Mouse (Mus musculus) midbrain, postnatal 0 days (tissue): Measurements from ENCODE around the gene Gnl3l. TPM values are rescaled to one million over a fixed set of nuclear protein-coding genes. Genes with fewer than 3 reads are reported as not detected.
A peak's percentile ranks its signal among the peaks of the same experiment; 100 is the strongest.

ENCODE experiments used
- ATAC-seq: fragments of 200-750 bp; cut with Nextera tagmentation; 2 replicates; pipeline ENCODE4 v1.8.0; 2017; ENCODE audit warnings: moderate number of reproducible peaks, mild to moderate bottlenecking, moderate TSS enrichment, moderate library complexity; ENCODE audit not compliant: low FRiP score
- DNase-seq: peaks from one replicate; pipeline ENCODE4 v3.0.0-alpha.2; 2015; ENCODE audit warnings: low spot score
- H3K27ac ChIP-seq: fragments of 300-500 bp; sonication (generic); 2 replicates; pipeline ENCODE4 v1.5.1; 2014; ENCODE audit warnings: low read depth, mild to moderate bottlenecking, low read length, mixed read lengths
- H3K27me3 ChIP-seq: fragments of 300-500 bp; sonication (generic); 2 replicates; pipeline ENCODE4 v1.6.1; 2014; ENCODE audit warnings: low read length, control low read depth, mixed read lengths; ENCODE audit not compliant: insufficient read depth
- H3K36me3 ChIP-seq: fragments of 300-500 bp; sonication (generic); 2 replicates; pipeline ENCODE4 v1.6.1; 2014; ENCODE audit warnings: low read length, control low read depth, mixed read lengths; ENCODE audit not compliant: insufficient read depth
- H3K4me1 ChIP-seq: fragments of 300-500 bp; sonication (generic); 2 replicates; pipeline ENCODE4 v1.6.1; 2014; ENCODE audit warnings: mild to moderate bottlenecking, control low read depth, antibody characterized with exemption, low read length, mixed read lengths; ENCODE audit not compliant: insufficient read depth
- H3K4me2 ChIP-seq: fragments of 300-500 bp; sonication (generic); 2 replicates; pipeline ENCODE4 v1.6.1; 2014; ENCODE audit warnings: low read depth, mild to moderate bottlenecking, low read length, mixed read lengths; ENCODE audit not compliant: poor library complexity, severe bottlenecking
- H3K4me3 ChIP-seq: fragments of 300-500 bp; sonication (generic); 2 replicates; pipeline ENCODE4 v1.5.1; 2014; ENCODE audit warnings: low read depth, mild to moderate bottlenecking, low read length, moderate library complexity
- H3K9ac ChIP-seq: fragments of 300-500 bp; sonication (generic); replicated peaks from 2 replicates; pipeline ENCODE4 v1.6.1; 2014; ENCODE audit warnings: mild to moderate bottlenecking, low read length, moderate library complexity, mixed read lengths; ENCODE audit not compliant: poor library complexity, severe bottlenecking
- H3K9me3 ChIP-seq: fragments of 300-500 bp; sonication (generic); 2 replicates; pipeline ENCODE4 v1.6.1; 2016; ENCODE audit warnings: low read length, control low read depth
- CTCF ChIP-seq: IDR thresholded peaks from 2 replicates; pipeline ENCODE4 v1.5.1; 2016; ENCODE audit warnings: antibody characterized with exemption, mild to moderate bottlenecking
- WGBS: fragments of 180-500 bp; shearing (Covaris S2); extraction: QIAGEN DNeasy Blood & Tissue Kit; methylation state at CpG from one replicate; pipeline ENCODE4 v1.1.7; 2014; 5-methylcytosine and 5-hydroxymethylcytosine counted together
- polyA plus RNA-seq: library from polyadenylated mRNA; unstranded; fragments of >200 nt; fragmentation: Nextera tagmentation; extraction: Ambion mirVana; gene quantifications from 2 replicates; pipeline ENCODE4 v1.2.1, GENCODE M21; 2015
- total RNA-seq: library from RNA; depleted of rRNA; stranded (reverse); fragments of >200 nt; gene quantifications from 2 replicates; pipeline ENCODE4 v1.2.3, GENCODE M21; 2014

Gene Gnl3l
- total and polyA plus RNA-seq, 2 experiments from 2014 or later: 118 to 170 TPM

DNA sequence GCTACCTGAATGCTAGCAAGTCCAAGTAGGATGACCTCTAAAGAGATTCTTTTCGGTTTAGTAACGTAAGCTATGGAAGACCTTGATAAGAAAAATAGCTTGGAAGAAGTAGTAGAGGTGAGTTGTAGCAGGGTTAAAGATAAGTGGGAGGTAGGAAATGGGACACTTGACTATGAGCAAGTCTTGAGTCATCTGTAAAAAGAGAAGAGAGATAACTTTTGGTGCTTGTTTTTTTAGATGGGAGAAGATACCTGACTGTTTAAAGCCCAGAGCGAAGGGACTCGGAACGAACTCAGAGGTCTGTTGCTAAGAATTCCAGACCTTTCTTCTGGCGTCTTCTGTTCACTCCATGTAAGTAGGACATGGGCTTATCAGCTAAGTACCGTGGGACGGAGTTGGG, 28.7 kb upstream of the Gnl3l start, which contains the start of gene Fgd1:
Gene Fgd1 (plus strand): TSS at position 301 of the 400 bp plus-strand sequence.
- Histone ChIP-seq H3K36me3 (no peaks in the 10 kb centered on the region), H3K27me3 (no peaks in the 10 kb centered on the region), H3K4me2 (peak within 1 kb of the TSS; percentile 66), H3K4me3 (peak within 1 kb of the TSS; percentile 61), H3K9ac (peak within 1 kb of the TSS; percentile 79), H3K27ac (peak within 1 kb of the TSS; percentile 89), H3K4me1 (no peaks in the 10 kb centered on the region; the same call in 1 of the 2 replicates), H3K9me3 (no peaks in the 10 kb centered on the region)
- ATAC-seq (no peak), DNase-seq (no peak)
- 96% methylated on average over 8 of the region's 8 CpGs for WGBS
- TF ChIP-seq CTCF: no peak

DNA sequence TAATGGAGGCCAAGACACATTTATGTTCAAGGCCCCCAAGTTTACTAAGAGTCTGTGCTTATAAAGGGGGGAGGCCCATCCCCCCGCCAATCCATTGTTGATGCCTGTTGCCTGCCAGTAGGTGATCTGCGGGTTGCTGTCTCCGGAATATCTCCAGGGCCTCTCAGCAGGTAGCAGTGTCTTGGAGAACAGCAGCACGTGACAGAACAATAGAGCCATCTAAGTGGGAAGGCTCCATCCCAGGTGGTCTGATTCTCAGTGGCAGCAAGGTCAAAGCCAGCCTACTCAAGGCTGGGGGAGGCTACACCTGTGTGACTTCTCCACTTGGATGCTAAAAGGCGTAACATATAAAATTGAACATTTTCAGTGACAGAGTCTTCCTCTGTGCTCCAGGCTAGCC, 24.1 kb upstream of the Gnl3l start:
- TF ChIP-seq CTCF: no peak
- Histone ChIP-seq H3K4me1 (no peaks in the 10 kb centered on the region), H3K27me3 (no peaks in the 10 kb centered on the region), H3K27ac (no peak overlapping the region), H3K9ac (no peak overlapping the region), H3K36me3 (no peaks in the 10 kb centered on the region), H3K4me2 (no peak overlapping the region), H3K9me3 (no peaks in the 10 kb centered on the region), H3K4me3 (no peak overlapping the region)
- ATAC-seq (no peak), DNase-seq (no peak)
- WGBS: 49% methylated on average over 5 of the region's 5 CpGs

DNA sequence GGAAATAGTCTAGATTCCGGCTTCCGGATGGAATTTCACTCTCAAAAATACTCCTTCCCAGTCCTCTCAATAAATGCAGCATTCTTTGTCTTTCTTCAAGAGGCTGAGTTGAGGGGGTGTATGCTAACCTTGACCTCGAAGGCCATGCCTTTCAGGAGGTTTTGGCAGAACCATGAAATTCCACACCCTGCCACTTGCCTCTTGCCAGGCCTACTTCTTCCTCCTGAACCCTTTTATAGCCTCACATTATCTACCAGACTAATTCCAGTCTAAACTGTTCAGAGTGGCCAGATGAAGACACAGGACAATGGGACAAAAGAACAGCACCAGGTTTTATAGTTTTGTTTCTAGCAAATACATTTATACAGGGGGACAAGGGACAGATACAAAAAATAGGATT, 14.3 kb upstream of the Gnl3l start:
- DNase-seq (no peak), ATAC-seq (no peak)
- no peaks in the 10 kb centered on the region for H3K9me3 ChIP-seq
- H3K4me3 ChIP-seq: no peak overlapping the region
- no peak overlapping the region for H3K4me2 ChIP-seq
- whole genome bisulfite sequencing: 79% methylated on average over 3 of the region's 3 CpGs
- TF ChIP-seq CTCF: no peak
- H3K36me3 ChIP-seq: no peaks in the 10 kb centered on the region
- no peak overlapping the region for H3K27ac ChIP-seq
- no peaks in the 10 kb centered on the region for H3K4me1 ChIP-seq
- H3K9ac ChIP-seq: no peak overlapping the region
- H3K27me3 ChIP-seq: no peaks in the 10 kb centered on the region

DNA sequence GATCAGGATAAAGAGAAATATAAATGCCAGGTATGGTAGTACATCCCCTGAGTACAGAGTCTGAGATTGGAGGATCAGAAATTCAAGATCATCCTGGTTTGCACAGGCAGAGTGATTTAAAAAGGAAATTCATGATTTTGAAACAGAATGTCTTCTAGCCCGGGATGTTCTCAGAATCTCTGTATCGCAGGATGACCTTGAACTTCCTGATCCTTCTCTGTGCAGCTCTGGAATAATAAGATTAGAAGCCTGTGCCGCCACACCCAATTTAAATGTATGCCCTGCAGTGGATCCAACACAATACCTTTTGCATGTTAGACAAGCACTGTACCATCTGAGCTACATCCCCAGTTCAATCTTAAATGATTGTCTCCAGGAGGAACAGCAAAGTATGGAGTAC, 1.7 kb upstream of the Gnl3l start:
- H3K36me3 ChIP-seq: no peaks in the 10 kb centered on the region
- H3K4me2 ChIP-seq: peak overlapping the region; percentile 47
- TF ChIP-seq CTCF: no peak
- no peaks in the 10 kb centered on the region for H3K27me3 ChIP-seq
- no peaks in the 10 kb centered on the region for H3K4me1 ChIP-seq
- DNase-seq (no peak), ATAC-seq (no peak)
- no peak overlapping the region for H3K9ac ChIP-seq
- H3K27ac ChIP-seq: peak overlapping the region; percentile 75
- H3K9me3 ChIP-seq: no peaks in the 10 kb centered on the region
- H3K4me3 ChIP-seq: 0 out of 2 replicates have a peak overlapping the region, but pooled peaks have one; percentile 41
- 58% methylated on average over 3 of the region's 3 CpGs for WGBS

DNA sequence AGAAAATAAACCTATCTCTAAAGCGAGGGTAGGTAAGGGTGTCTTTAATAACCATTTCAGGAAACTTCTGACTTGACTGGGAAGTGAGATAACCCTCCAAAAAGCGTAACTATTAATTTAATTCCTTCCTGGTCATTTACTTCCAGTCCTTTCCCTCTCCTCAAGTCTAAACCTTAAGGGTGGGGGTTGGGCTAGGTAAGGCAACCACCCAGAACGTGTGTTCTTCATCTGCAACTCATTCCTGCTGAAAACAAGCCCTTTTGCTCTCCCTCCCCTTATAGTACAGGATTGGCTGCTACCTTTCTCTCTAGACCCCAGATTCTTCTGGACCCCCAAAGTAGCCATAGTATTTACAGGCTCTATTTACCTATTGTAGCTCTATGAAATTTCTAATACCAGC, 775 bp upstream of the Gnl3l start:
- DNase-seq: peak; percentile 27

DNA sequence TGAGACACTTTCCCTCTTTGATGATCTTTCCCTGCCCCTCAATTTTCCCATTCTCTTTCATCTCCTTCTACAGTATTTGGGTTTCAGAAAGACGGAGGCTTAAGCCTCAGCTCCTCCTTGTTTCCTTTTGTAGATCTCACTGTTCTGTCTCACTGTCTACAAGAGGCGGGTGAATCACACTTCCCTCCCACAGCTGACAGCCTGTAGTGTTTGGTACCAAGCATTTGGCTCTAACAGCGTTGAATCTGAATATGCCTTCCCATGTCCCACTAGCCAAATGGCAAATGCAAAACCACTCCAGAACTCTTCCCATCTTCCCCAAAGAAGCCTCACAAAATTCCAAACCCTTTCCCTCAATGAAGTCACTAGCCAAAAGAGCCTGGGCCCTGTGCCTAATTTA, 20.3 kb downstream of the Gnl3l start:
- WGBS: 85% methylated on average over 3 of the region's 3 CpGs
- no peaks in the 10 kb centered on the region for H3K9me3 ChIP-seq
- ATAC-seq: no peak
- H3K4me2 ChIP-seq: no peak overlapping the region
- H3K4me3 ChIP-seq: no peak overlapping the region
- H3K27ac ChIP-seq: no peak overlapping the region
- H3K27me3 ChIP-seq: no peaks in the 10 kb centered on the region
- H3K9ac ChIP-seq: no peak overlapping the region
- H3K4me1 ChIP-seq: no peaks in the 10 kb centered on the region
- H3K36me3 ChIP-seq: peaks cover 12% of the 10 kb centered on the region; the same call in 1 of the 2 replicates
- TF ChIP-seq CTCF: no peak
- no peak for DNase-seq

More for the DNA sequence above, 775 bp upstream of the Gnl3l start:
- H3K27me3 ChIP-seq: no peaks in the 10 kb centered on the region
- peak overlapping the region; percentile 20 for H3K9ac ChIP-seq
- H3K27ac ChIP-seq: peak overlapping the region; percentile 75
- no peaks in the 10 kb centered on the region for H3K36me3 ChIP-seq
- H3K4me3 ChIP-seq: peak overlapping the region; percentile 41
- 6% methylated on average over 3 of the region's 3 CpGs for WGBS
- H3K9me3 ChIP-seq: no peaks in the 10 kb centered on the region
- no peaks in the 10 kb centered on the region for H3K4me1 ChIP-seq
- no peak for TF ChIP-seq CTCF
- ATAC-seq: no peak
- H3K4me2 ChIP-seq: peak overlapping the region; percentile 47
